Mouse (Mus musculus) lung, adult 2 months (tissue): ENCODE data around the gene Fam118b. TPM values are rescaled to one million over a fixed set of nuclear protein-coding genes. Genes with fewer than 3 reads are reported as not detected.

Experiments used
- DNase-seq: peaks from one replicate; pipeline ENCODE4 v3.0.0; 2022
- H3K4me1 ChIP-seq: fragments of 200-500 bp; 2 replicates; pipeline ENCODE4 v1.6.1; 2011; ENCODE audit warnings: low read length; ENCODE audit not compliant: control insufficient read depth, insufficient read depth
- H3K4me3 ChIP-seq: fragments of 200-500 bp; replicated peaks from 2 replicates; pipeline ENCODE3; 2011; ENCODE audit warnings: low read depth, mild to moderate bottlenecking, control low read depth, low read length; ENCODE audit errors: extremely low read depth
- CTCF ChIP-seq: fragments of 200-500 bp; IDR thresholded peaks from 2 replicates; pipeline ENCODE4 v1.5.1; 2011; ENCODE audit warnings: mild to moderate bottlenecking, low read length, control low read depth; ENCODE audit not compliant: insufficient read depth
- POLR2A ChIP-seq: fragments of 200-500 bp; IDR thresholded peaks from 2 replicates; pipeline ENCODE4 v1.6.1; 2011; ENCODE audit warnings: low read depth, mild to moderate bottlenecking, control low read depth, low read length, borderline replicate concordance; ENCODE audit errors: extremely low read depth
- WGBS: fragments of 180-500 bp; shearing (Covaris S2); methylation state at CpG from one replicate; pipeline ENCODE4 v1.1.7; 2018; 5-methylcytosine and 5-hydroxymethylcytosine counted together
- polyA plus RNA-seq: library from polyadenylated mRNA; depleted of rRNA; stranded (reverse); fragments of >200 nt; gene quantifications from 2 replicates; pipeline ENCODE4 v1.2.3, GENCODE M21; 2012

Fam118b gene
- polyA plus RNA-seq, 1 experiment: 12.7 TPM

DNA sequence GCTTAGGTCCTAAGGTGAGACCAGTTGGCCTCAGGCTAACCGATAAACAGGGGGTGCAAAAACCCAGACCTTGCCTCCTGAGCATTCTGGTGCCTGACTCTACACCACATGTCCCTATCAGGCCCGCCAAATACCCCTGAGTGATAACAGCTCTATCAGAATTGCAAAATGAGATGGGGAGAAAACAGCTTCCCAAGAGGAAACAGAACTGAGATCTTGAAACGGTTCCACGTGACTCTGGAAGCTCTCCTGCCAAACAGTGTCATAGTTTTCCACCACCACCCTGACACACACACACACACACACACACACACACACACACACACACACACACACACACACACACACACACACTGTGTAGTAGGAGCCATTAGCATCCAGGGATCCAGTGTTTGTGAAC is 23.3 kb upstream of the Fam118b start:
- Histone ChIP-seq H3K4me3 (no peak overlapping the region), H3K4me1 (no peaks in the 10 kb centered on the region)
- TF ChIP-seq CTCF: no peak
- TF ChIP-seq POLR2A: no peak
- DNase-seq: no peak
- 38% methylated on average over 4 of the region's 4 CpGs for WGBS

DNA sequence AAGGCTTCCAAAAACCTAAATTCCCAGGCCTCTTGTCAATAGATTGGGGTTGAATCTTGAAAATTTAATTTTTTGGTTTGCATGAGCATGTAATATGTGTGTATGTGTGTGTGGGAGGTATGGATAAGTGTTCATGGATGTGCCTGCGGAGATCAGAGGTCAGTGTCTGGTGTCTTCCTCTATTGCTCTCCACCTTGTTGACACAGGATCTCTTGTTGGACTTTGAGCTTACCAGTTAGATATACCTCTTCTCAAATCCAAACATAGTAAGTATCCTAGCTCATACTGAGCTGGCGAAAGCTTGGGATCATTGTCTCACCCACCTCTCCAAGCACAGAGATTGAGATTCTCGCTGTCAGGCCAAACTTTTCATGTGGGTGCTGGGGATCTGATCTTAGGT is 22.8 kb upstream of the Fam118b start:
- 92% methylated on average over 3 of the region's 3 CpGs for WGBS

DNA sequence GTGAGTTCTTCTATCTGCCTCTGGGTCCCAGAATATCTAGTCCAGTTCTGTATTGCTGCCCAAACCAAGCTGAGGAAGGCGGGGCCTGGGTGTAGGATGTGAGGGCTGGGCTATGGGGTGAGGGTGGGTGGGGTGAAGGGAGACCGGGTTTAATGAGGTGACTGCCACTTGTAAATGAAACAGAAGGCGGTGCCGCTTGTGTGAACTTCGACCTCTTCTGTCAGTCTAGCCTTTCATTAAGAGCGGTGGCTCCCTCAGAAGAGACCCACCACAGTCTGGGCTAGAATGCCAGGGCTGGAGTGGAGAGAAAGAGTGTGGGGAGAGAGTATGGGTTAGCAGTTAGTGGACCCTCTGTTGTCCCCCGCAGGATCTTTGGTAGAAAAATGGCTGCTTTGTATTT is 22.4 kb upstream of the Fam118b start:
- WGBS: 44% methylated on average over 7 of the region's 7 CpGs
- DNase-seq: no peak
- Histone ChIP-seq H3K4me3 (no peak overlapping the region), H3K4me1 (no peaks in the 10 kb centered on the region)
- no peak for TF ChIP-seq CTCF
- no peak for TF ChIP-seq POLR2A

More for the DNA sequence above, 22.8 kb upstream of the Fam118b start:
- no peak for DNase-seq
- Histone ChIP-seq H3K4me3 (no peak overlapping the region), H3K4me1 (no peaks in the 10 kb centered on the region)
- TF ChIP-seq CTCF (no peak), POLR2A (no peak)

DNA sequence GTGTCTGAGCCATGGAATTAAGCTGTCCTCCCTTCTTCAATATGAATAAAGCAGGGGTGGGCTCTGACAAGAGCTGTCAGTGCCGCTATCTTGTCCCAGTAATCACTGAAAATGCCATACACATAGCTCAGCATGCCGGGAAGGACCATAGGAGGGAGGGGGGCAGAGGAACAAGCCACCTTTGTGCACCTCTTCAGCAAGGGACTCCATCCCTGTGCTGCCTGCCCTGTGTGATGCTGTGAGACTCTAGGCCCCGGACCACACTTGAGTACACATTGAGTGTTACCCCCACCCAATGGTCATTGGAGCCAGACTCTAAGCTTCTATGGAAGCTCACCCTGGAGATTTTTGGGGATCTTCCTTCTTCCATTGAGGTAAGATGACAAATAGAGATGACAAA is 18.7 kb upstream of the Fam118b start:
- no peak for DNase-seq
- no peaks in the 10 kb centered on the region; the same call in 1 of the 2 replicates for H3K4me1 ChIP-seq
- no peak overlapping the region for H3K4me3 ChIP-seq
- 84% methylated on average over 3 of the region's 3 CpGs for WGBS
- TF ChIP-seq POLR2A: no peak
- no peak for TF ChIP-seq CTCF

DNA sequence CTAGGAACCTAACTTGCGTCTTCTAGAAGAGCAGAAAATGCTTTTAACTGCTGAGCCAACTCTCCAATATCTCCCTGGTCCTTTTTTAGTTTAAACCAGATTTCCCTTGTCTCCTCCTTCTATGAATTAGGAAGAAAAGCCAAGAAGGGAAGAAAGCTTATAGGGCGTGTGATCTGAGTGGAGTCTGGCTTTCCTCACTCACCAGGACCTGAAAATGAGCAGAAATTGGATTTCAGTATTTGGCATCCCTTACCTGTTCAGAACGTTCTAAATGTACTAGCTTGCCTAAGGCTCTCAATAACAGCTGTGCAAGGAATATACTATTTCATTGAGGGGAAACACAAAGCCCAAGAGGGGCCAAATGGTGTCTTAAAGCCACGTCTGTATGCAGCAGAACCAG is 16.7 kb upstream of the Fam118b start:
- DNase-seq: no peak
- no peak overlapping the region for H3K4me3 ChIP-seq
- no peaks in the 10 kb centered on the region; the same call in 1 of the 2 replicates for H3K4me1 ChIP-seq
- 88% methylated on average over 4 of the region's 4 CpGs for WGBS
- TF ChIP-seq CTCF (no peak), POLR2A (no peak)

DNA sequence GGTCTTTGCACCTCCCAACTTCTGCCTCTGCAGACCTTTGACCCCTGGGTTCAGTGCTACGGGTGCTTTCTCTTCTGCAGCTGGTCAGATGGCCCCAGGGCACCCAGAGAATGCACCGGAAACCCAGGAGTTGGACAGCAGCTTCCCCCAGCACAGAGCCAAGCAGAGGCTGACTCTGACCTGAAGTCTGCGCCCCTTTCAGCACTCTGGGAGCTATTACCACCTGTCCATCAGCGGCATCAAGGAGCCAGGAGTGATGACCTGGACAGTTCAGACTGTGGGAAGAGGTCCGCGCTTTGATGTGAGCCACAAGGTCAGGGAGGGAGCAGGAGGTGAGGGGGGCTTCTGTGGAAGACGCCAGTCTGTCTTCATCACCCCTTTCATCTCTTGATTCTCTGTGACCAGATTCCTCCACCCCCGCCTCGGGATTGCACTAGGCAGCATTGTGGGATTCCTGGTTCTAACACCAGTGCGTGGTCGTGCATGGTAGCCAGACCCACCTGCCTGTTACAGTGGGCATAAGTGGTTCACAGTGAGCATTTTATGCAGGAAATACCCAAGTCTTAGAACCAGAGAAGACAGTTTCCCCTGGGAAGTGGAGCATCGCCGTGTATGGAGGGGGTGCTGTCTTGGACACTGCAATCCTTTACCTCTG is 15.9 kb upstream of the Fam118b start:
- TF ChIP-seq POLR2A: no peak
- no peaks in the 10 kb centered on the region; the same call in 1 of the 2 replicates for H3K4me1 ChIP-seq
- DNase-seq: no peak
- 76% methylated on average over 13 of the region's 13 CpGs for WGBS
- no peak overlapping the region for H3K4me3 ChIP-seq

DNA sequence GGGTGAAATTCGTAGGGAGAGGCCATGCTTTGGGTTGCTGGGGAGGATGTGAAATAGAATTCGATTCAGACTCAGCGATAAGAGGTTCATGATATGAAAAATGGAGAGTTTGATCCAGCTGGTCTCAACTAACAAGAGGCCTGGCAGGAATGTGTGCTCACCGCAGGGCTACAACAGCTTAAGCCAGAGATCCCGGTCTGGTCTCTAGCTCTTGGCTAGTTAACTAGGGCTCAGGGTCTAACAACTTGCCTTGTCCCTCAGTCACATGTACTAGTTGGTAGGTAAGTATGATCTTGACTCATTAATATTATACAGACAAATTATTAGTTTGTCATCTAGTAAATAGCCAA is 15.2 kb upstream of the Fam118b start:
- WGBS: 57% methylated on average over 5 of the region's 5 CpGs
- TF ChIP-seq CTCF (no peak), POLR2A (no peak)
- DNase-seq: no peak
- H3K4me1 ChIP-seq: no peaks in the 10 kb centered on the region; the same call in 1 of the 2 replicates
- H3K4me3 ChIP-seq: no peak overlapping the region

DNA sequence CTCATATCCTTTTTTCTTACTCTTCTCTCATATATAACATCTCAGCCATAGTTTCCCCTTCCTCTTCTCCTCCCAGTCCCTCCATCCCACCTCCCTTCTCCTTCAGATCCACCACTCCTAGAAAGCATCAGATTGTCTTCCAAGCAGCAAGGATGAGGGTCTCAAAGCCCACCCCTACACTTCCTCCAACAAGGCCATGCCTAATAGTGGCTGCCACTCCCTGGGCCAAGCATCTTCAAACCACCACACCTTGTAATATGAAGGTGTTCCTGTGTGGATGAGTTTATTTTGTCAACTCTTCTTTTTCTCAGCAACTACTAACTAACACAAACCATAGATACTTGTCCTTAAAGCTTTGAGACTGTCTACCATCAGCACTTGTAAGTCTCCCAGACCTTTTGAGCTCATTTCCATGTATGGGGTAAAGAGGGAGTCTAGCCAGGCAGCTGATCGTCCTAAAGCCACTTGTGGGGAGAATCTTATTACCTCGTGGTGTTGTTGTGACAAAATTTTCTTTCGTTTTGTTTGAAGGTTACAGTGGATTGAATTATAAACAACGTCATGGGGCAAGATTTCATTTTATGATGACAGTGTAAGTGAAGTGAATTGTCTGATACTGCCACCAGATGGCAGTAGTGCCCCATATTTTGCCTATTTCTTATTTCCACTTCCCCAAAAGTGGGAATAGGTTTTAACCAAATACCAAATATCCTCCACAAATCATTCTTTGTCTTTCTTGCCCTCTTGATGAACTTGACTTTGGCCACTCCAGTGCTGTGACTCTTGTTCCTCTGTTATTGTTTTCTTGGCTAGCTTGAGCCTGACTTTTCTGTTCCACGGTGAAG is 14.6 kb upstream of the Fam118b start:
- Histone ChIP-seq H3K4me3 (no peak overlapping the region), H3K4me1 (no peaks in the 10 kb centered on the region; the same call in 1 of the 2 replicates)
- TF ChIP-seq POLR2A (no peak), CTCF (peak; percentile 50; the same call in 1 of the 2 replicates)
- WGBS: 12% methylated on average over 5 of the region's 5 CpGs
- peak; percentile 36 for DNase-seq

DNA sequence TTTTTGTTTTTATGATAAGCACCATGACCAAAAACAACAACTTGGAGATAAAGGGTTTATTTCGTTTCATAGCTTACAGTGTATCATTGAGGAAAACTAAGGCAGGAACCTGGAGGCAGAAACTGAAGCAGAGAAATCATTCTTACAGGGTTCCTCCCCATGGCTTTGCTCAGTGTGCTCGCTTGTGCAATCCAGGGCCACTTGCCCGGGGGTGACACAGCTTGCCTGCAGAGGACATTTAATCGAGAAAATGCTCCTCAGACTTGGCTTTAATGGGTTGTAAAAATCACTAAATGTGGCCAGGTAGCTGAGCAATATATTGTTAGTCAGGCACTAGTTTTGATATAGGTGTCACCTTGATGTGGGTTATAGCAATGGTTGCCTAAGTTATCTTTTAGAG is 10.8 kb upstream of the Fam118b start:
- Histone ChIP-seq H3K4me3 (no peak overlapping the region), H3K4me1 (no peaks in the 10 kb centered on the region; the same call in 1 of the 2 replicates)
- DNase-seq: no peak
- no peak for TF ChIP-seq POLR2A
- no peak for TF ChIP-seq CTCF
- 76% methylated on average over 4 of the region's 4 CpGs for WGBS

DNA sequence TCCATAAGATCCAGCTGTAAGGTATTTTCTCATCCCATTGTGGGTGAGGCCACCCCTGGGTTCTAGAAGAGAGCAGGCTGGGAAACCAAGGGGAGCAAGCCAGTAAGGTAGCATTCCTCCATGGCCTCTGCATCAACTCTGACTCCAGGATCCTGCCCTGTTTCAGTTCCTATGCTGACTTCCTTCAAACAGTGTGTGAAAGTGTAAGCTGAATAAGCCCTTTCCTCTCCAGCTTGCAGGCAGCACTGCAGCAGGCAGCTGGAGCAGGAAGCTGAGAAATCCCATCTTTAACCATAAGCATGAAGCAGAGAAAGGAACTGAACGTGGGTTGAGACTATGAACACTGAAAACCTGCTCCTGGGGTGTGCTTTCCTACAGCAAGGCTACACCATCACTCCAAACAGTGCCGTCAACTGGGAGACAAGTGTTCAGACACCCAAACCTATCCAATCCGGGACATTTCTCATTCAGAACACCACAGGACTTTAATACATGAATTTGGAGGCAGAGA is 10.3 kb upstream of the Fam118b start:
- WGBS: 74% methylated on average over 3 of the region's 3 CpGs
- no peaks in the 10 kb centered on the region; the same call in 1 of the 2 replicates for H3K4me1 ChIP-seq
- no peak overlapping the region for H3K4me3 ChIP-seq
- DNase-seq: no peak
- TF ChIP-seq POLR2A (no peak), CTCF (no peak)
